Mouse (Mus musculus) neural tube, embryonic 14.5 days (tissue): ENCODE data around the gene Clec16a. TPM values are rescaled to one million over a fixed set of nuclear protein-coding genes. Genes with fewer than 3 reads are reported as not detected.

Experiments
- ATAC-seq: fragments of 200-750 bp; cut with Nextera tagmentation; 2 replicates; pipeline ENCODE4 v1.8.0; 2017; ENCODE audit warnings: low read depth, mild to moderate bottlenecking, moderate TSS enrichment, moderate library complexity
- H3K27ac ChIP-seq: fragments of 300-500 bp; sonication (generic); 2 replicates; pipeline ENCODE4 v1.5.1; 2014; ENCODE audit warnings: low read depth, mild to moderate bottlenecking, control low read depth, low read length, moderate library complexity, mixed read lengths
- H3K27me3 ChIP-seq: fragments of 300-500 bp; sonication (generic); 2 replicates; pipeline ENCODE4 v1.6.1; 2014; ENCODE audit warnings: low read length; ENCODE audit not compliant: control insufficient read depth, insufficient read depth
- H3K36me3 ChIP-seq: fragments of 300-500 bp; sonication (generic); 2 replicates; pipeline ENCODE4 v1.6.1; 2014; ENCODE audit warnings: low read length, mixed read lengths; ENCODE audit not compliant: control insufficient read depth, insufficient read depth
- H3K4me1 ChIP-seq: fragments of 300-500 bp; sonication (generic); 2 replicates; pipeline ENCODE4 v1.6.1; 2014; ENCODE audit warnings: low read length; ENCODE audit not compliant: control insufficient read depth, insufficient read depth
- H3K4me2 ChIP-seq: fragments of 300-500 bp; sonication (generic); 2 replicates; pipeline ENCODE4 v1.6.1; 2014; ENCODE audit warnings: mild to moderate bottlenecking, low read depth, low read length, control low read depth
- H3K4me3 ChIP-seq: fragments of 300-500 bp; sonication (generic); 2 replicates; pipeline ENCODE4 v1.5.1; 2014; ENCODE audit warnings: low read depth, low read length, control low read depth, mixed read lengths
- H3K9ac ChIP-seq: fragments of 300-500 bp; sonication (generic); replicated peaks from 2 replicates; pipeline ENCODE4 v1.6.1; 2014; ENCODE audit warnings: low read depth, mild to moderate bottlenecking, control low read depth, low read length, mixed read lengths
- H3K9me3 ChIP-seq: fragments of 300-500 bp; sonication (generic); 2 replicates; pipeline ENCODE4 v1.6.1; 2016; ENCODE audit warnings: low read length; ENCODE audit not compliant: control insufficient read depth
- WGBS: fragments of 180-500 bp; shearing (Covaris S2); extraction: QIAGEN DNeasy Blood & Tissue Kit; methylation state at CpG from one replicate; pipeline ENCODE4 v1.1.7; 2014; 5-methylcytosine and 5-hydroxymethylcytosine counted together
- polyA plus RNA-seq: library from polyadenylated mRNA; unstranded; fragments of >200 nt; fragmentation: Nextera tagmentation; extraction: Ambion mirVana; gene quantifications from 2 replicates; pipeline ENCODE4 v1.2.1, GENCODE M21; 2014

Clec16a gene
- polyA plus RNA-seq, 1 experiment from 2014 or later: 89.2 TPM

- Histone ChIP-seq H3K4me3 (no peak overlapping the region), H3K36me3 (no peaks in the 10 kb centered on the region), H3K9ac (no peak overlapping the region), H3K9me3 (no peaks in the 10 kb centered on the region), H3K4me2 (no peak overlapping the region), H3K27me3 (no peaks in the 10 kb centered on the region), H3K27ac (no peak overlapping the region), H3K4me1 (no peaks in the 10 kb centered on the region)
- 85% methylated on average over 1 of the region's 1 CpGs for WGBS
- ATAC-seq: no peak
Measured at GRCm38 (mm10) chr16:10656939-10657338, 111.8 kb downstream of the Clec16a start.

DNA sequence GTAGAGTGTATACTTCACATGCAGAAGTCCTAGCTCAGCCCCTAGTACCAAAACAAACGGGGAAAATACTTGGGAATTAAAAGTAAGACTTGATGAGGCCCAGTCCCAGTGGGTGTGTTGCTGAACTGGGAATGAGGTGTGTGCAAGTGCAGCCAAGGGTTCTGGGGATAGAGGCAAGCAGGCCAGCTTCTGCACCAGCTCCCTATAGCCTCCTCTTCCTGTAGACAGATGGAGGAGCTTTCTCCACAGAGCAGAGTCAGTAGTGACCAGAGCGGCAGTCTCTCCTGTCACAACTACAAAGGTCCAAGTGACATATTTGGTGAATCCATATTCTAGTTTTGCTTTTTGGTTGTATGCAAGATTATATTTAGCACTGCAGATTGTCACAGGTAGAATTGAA, 114.1 kb downstream of the Clec16a start:
- 85% methylated on average over 2 of the region's 2 CpGs for WGBS
- no peak overlapping the region for H3K27ac ChIP-seq

DNA sequence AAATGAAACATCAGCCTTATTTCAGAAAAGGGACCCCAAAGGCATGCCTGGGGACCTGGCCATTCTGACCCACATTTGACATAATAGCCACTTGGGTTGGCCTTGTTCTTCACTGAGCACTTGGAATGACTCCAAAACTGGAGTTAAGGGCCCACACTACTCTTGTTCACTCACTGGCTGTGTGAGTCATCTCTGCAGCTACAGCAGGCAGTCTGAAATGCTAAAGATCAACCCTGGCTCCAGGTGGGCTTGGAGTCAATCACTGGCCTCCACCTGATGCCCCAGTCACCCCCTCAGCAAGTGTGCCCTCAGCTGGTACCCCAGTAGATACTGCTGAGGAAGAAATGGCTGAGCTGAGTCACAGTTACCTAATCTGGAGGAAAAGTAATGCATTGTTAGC, 115.4 kb downstream of the Clec16a start:
- no peak overlapping the region for H3K27ac ChIP-seq
- H3K36me3 ChIP-seq: no peaks in the 10 kb centered on the region
- no peaks in the 10 kb centered on the region for H3K9me3 ChIP-seq
- no peak for ATAC-seq
- H3K9ac ChIP-seq: no peak overlapping the region
- H3K4me2 ChIP-seq: no peak overlapping the region
- H3K4me1 ChIP-seq: no peaks in the 10 kb centered on the region
- no peaks in the 10 kb centered on the region for H3K27me3 ChIP-seq
- no peak overlapping the region for H3K4me3 ChIP-seq

More for the DNA sequence above, 114.1 kb downstream of the Clec16a start:
- no peaks in the 10 kb centered on the region for H3K4me1 ChIP-seq
- H3K36me3 ChIP-seq: no peaks in the 10 kb centered on the region
- no peaks in the 10 kb centered on the region for H3K27me3 ChIP-seq
- no peak overlapping the region for H3K4me2 ChIP-seq
- no peaks in the 10 kb centered on the region for H3K9me3 ChIP-seq
- ATAC-seq: no peak
- no peak overlapping the region for H3K4me3 ChIP-seq
- H3K9ac ChIP-seq: no peak overlapping the region

- Histone ChIP-seq H3K27ac (no peak overlapping the region), H3K9ac (no peak overlapping the region), H3K9me3 (no peaks in the 10 kb centered on the region), H3K4me3 (no peak overlapping the region), H3K36me3 (no peaks in the 10 kb centered on the region), H3K4me2 (no peak overlapping the region), H3K4me1 (no peaks in the 10 kb centered on the region), H3K27me3 (no peaks in the 10 kb centered on the region)
- WGBS: 51% methylated on average over 2 of the region's 2 CpGs
- ATAC-seq: no peak
Measured at GRCm38 (mm10) chr16:10661385-10661784, 116.2 kb downstream of the Clec16a start.

GRCm38 (mm10) chr16:10663890-10664731, 119.0 kb downstream of the Clec16a start:
- H3K9me3 ChIP-seq: no peaks in the 10 kb centered on the region
- ATAC-seq: no peak
- H3K4me1 ChIP-seq: no peaks in the 10 kb centered on the region
- H3K36me3 ChIP-seq: no peaks in the 10 kb centered on the region
- H3K4me2 ChIP-seq: no peak overlapping the region
- no peak overlapping the region for H3K27ac ChIP-seq
- no peak overlapping the region for H3K9ac ChIP-seq
- no peak overlapping the region for H3K4me3 ChIP-seq
- H3K27me3 ChIP-seq: no peaks in the 10 kb centered on the region
- WGBS: 82% methylated on average over 12 of the region's 12 CpGs

- H3K4me1 ChIP-seq: no peaks in the 10 kb centered on the region
- H3K4me2 ChIP-seq: no peak overlapping the region
- H3K27ac ChIP-seq: peak overlapping the region; percentile 60; the same call in 1 of the 2 replicates
- peak; percentile 62; the same call in 1 of the 2 replicates for ATAC-seq
- no peak overlapping the region for H3K9ac ChIP-seq
- WGBS: 56% methylated on average over 12 of the region's 12 CpGs
- no peaks in the 10 kb centered on the region for H3K9me3 ChIP-seq
- H3K27me3 ChIP-seq: no peaks in the 10 kb centered on the region
- H3K4me3 ChIP-seq: no peak overlapping the region
- no peaks in the 10 kb centered on the region for H3K36me3 ChIP-seq
Measured at GRCm38 (mm10) chr16:10664921-10665894, 120.1 kb downstream of the Clec16a start.

- no peak overlapping the region for H3K9ac ChIP-seq
- no peaks in the 10 kb centered on the region for H3K9me3 ChIP-seq
- H3K4me3 ChIP-seq: no peak overlapping the region
- no peak for ATAC-seq
- no peaks in the 10 kb centered on the region for H3K36me3 ChIP-seq
- 66% methylated on average over 3 of the region's 3 CpGs for WGBS
- no peak overlapping the region for H3K4me2 ChIP-seq
- no peaks in the 10 kb centered on the region for H3K27me3 ChIP-seq
- no peaks in the 10 kb centered on the region for H3K4me1 ChIP-seq
- H3K27ac ChIP-seq: no peak overlapping the region
Measured at GRCm38 (mm10) chr16:10666766-10667165, 121.6 kb downstream of the Clec16a start.

DNA sequence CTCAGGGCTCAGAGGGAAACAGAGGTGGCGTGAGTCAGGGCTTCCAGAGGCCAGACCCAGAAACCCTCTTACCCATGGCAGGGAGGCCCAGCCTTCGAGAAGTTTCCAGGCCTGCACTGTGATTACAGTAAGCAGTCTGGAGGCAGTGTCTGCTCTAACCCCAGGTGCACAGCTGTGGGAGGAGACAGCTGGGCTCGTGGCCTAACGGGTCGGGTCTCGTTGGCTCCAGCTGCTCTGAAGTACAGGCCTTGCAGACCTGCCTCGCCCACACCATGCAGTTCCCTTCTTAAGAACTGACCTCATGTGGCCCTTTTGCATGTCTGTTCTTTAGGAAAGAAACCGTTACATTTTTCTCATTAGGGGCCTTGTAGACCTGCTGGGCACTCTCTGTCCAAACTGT, 123.3 kb downstream of the Clec16a start:
- H3K9ac ChIP-seq: no peak overlapping the region
- H3K36me3 ChIP-seq: no peaks in the 10 kb centered on the region
- H3K27ac ChIP-seq: no peak overlapping the region
- H3K4me1 ChIP-seq: no peaks in the 10 kb centered on the region
- WGBS: 70% methylated on average over 8 of the region's 8 CpGs
- H3K4me3 ChIP-seq: no peak overlapping the region
- no peak for ATAC-seq
- H3K4me2 ChIP-seq: no peak overlapping the region
- no peaks in the 10 kb centered on the region for H3K27me3 ChIP-seq
- no peaks in the 10 kb centered on the region for H3K9me3 ChIP-seq
